Comparison of ENCODE assay signal across 11 mouse cellular contexts in the genomic region with DNA sequence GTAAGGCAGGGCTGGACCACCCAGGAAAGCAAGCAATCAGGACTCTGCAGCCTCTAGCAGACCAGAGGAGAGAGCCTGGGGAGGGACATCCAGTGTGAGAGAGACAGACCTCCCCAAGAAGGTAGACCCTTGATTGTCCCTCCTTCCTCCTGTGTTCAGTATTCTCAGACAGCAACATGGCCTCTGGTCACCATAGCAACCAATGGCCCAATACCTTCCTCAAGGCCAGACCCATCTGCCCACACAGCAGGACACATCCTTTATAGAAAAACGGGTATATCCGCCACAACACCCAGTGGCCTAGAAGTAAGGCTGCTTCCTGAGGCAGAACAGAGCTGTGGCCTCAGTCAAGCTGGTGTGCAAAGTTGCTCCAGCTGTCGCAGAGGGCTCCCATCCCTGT. TPM values are rescaled to one million over a fixed set of nuclear protein-coding genes. Genes with fewer than 3 reads are reported as not detected.
DNase-seq lines count a peak whose midpoint lies in the region; ATAC-seq lines count a peak whose summit lies in the region.
"Had no signal": no experiment of that assay in that cellular context is flagged by ENCODE, and none has a peak within 500 bp of the region (broad histone marks: within the 10 kb centered on the region; RNA-seq: fewer than 3 reads in every experiment).

No protein-coding gene starts in this region.

- no peak overlapping the region for H3K4me3 ChIP-seq in forebrain, embryonic 14.5 days (ENCODE audit: low read depth, low read length)
- no peak overlapping the region for H3K4me3 ChIP-seq in midbrain, embryonic 13.5 days (replicated peaks)
- no peak overlapping the region for H3K4me3 ChIP-seq in kidney, embryonic 15.5 days (replicated peaks)
- no peak overlapping the region for H3K4me3 ChIP-seq in heart, embryonic 12.5 days
- H3K4me3 ChIP-seq: liver, embryonic 15.5 days; midbrain, embryonic 12.5 days had no signal

- peaks cover 24% of the 10 kb centered on the region for H3K4me1 ChIP-seq in forebrain, embryonic 14.5 days (ENCODE audit: control insufficient read depth, insufficient read depth, low read length)
- H3K4me1 ChIP-seq in midbrain, embryonic 13.5 days (replicated peaks), result peaks cover 34% of the 10 kb centered on the region
- H3K4me1 ChIP-seq in kidney, embryonic 15.5 days, result peaks cover 16% of the 10 kb centered on the region
- peaks cover 28% of the 10 kb centered on the region for H3K4me1 ChIP-seq in heart, embryonic 12.5 days (replicated peaks)
- H3K4me1 ChIP-seq: liver, embryonic 15.5 days had no signal

- H3K27ac ChIP-seq in forebrain, embryonic 14.5 days (ENCODE audit: low read depth, low read length), result peak overlapping the region; percentile 35; the same call in 1 of the 2 replicates
- peak overlapping the region; percentile 68 for H3K27ac ChIP-seq in midbrain, embryonic 13.5 days
- H3K27ac ChIP-seq in kidney, embryonic 15.5 days, result no peak overlapping the region
- no peak overlapping the region for H3K27ac ChIP-seq in heart, embryonic 12.5 days (ENCODE audit: poor library complexity, severe bottlenecking)
- H3K27ac ChIP-seq: liver, embryonic 15.5 days; midbrain, embryonic 12.5 days had no signal

- no peak overlapping the region for H3K9ac ChIP-seq in forebrain, embryonic 14.5 days (ENCODE audit: low read length)
- H3K9ac ChIP-seq in midbrain, embryonic 13.5 days (replicated peaks), result no peak overlapping the region
- no peak overlapping the region for H3K9ac ChIP-seq in kidney, embryonic 15.5 days
- H3K9ac ChIP-seq in heart, embryonic 12.5 days, result no peak overlapping the region
- H3K9ac ChIP-seq: liver, embryonic 15.5 days; midbrain, embryonic 12.5 days had no signal

- H3K36me3 ChIP-seq in forebrain, embryonic 14.5 days (ENCODE audit: control insufficient read depth, insufficient read depth, low read length), result no peaks in the 10 kb centered on the region
- H3K36me3 ChIP-seq in midbrain, embryonic 13.5 days, result no peaks in the 10 kb centered on the region
- H3K36me3 ChIP-seq in kidney, embryonic 15.5 days, result no peaks in the 10 kb centered on the region
- no peaks in the 10 kb centered on the region for H3K36me3 ChIP-seq in heart, embryonic 12.5 days
- H3K36me3 ChIP-seq: liver, embryonic 15.5 days; midbrain, embryonic 12.5 days had no signal

- DNase-seq in embryo, embryonic 10 days (ENCODE audit: low spot score), result peak; percentile 51
- DNase-seq in embryo, embryonic 9.5 days (ENCODE audit: extremely low spot score), result no peak
- peak; percentile 90 for DNase-seq in R1 (ENCODE audit: low read depth, low spot score)
- peak; percentile 56 for DNase-seq in forebrain, embryonic 14.5 days (ENCODE audit: low spot score)
- no peak for DNase-seq in spleen, postnatal 14 days (ENCODE audit: low spot score in 2 of 2)
- DNase-seq: thymus, postnatal 4 days had no signal

- 50% methylated on average over 3 of the region's 3 CpGs for WGBS in forebrain, embryonic 14.5 days
- 29% methylated on average over 3 of the region's 3 CpGs for WGBS in midbrain, embryonic 13.5 days
- 64% methylated on average over 3 of the region's 3 CpGs for WGBS in kidney, embryonic 15.5 days
- 61% methylated on average over 3 of the region's 3 CpGs for whole genome bisulfite sequencing in heart, embryonic 12.5 days

- no peaks in the 10 kb centered on the region for H3K9me3 ChIP-seq in forebrain, embryonic 14.5 days (replicated peaks; ENCODE audit: control insufficient read depth, low read length)
- no peaks in the 10 kb centered on the region for H3K9me3 ChIP-seq in midbrain, embryonic 13.5 days
- no peaks in the 10 kb centered on the region for H3K9me3 ChIP-seq in kidney, embryonic 15.5 days (replicated peaks)
- H3K9me3 ChIP-seq in heart, embryonic 12.5 days (replicated peaks), result no peaks in the 10 kb centered on the region
- H3K9me3 ChIP-seq: liver, embryonic 15.5 days; midbrain, embryonic 12.5 days had no signal

- no peaks in the 10 kb centered on the region for H3K27me3 ChIP-seq in forebrain, embryonic 14.5 days (replicated peaks; ENCODE audit: control insufficient read depth, insufficient read depth, low read length)
- no peaks in the 10 kb centered on the region for H3K27me3 ChIP-seq in midbrain, embryonic 13.5 days
- 0 out of 2 replicates have a peak, but pooled peaks cover 6% of the 10 kb centered on the region for H3K27me3 ChIP-seq in kidney, embryonic 15.5 days
- H3K27me3 ChIP-seq in heart, embryonic 12.5 days (replicated peaks), result no peaks in the 10 kb centered on the region
- H3K27me3 ChIP-seq: liver, embryonic 15.5 days had no signal

- H3K4me2 ChIP-seq in forebrain, embryonic 14.5 days (ENCODE audit: low read length), result no peak overlapping the region
- no peak overlapping the region for H3K4me2 ChIP-seq in midbrain, embryonic 13.5 days (replicated peaks)
- H3K4me2 ChIP-seq in kidney, embryonic 15.5 days, result no peak overlapping the region
- H3K4me2 ChIP-seq in heart, embryonic 12.5 days, result no peak overlapping the region
- H3K4me2 ChIP-seq: liver, embryonic 15.5 days; midbrain, embryonic 12.5 days had no signal

- ATAC-seq in forebrain, embryonic 14.5 days, result no peak
- ATAC-seq in midbrain, embryonic 13.5 days, result peak; percentile 56
- no peak for ATAC-seq in kidney, embryonic 15.5 days (replicated peaks; ENCODE audit: low FRiP score)
- no peak for ATAC-seq in heart, embryonic 12.5 days (ENCODE audit: insufficient number of reproducible peaks, low FRiP score)

RNA-seq across cellular contexts. Expression of a gene that starts 23.9 kb away (rescaled TPM):
- 9.1 and 12.9 TPM in 2 replicates for polyA plus RNA-seq in forebrain, embryonic 14.5 days (2014; fragmentation: Nextera tagmentation; extraction: Ambion mirVana)
- polyA plus RNA-seq in midbrain, embryonic 13.5 days (2015; fragmentation: Nextera tagmentation; extraction: Ambion mirVana), result 14.0 and 20.2 TPM in 2 replicates
- 0.35 and 1.1 TPM in 2 replicates for polyA plus RNA-seq in kidney, embryonic 15.5 days (2015; fragmentation: Nextera tagmentation; extraction: Ambion mirVana)
- 0.91 and 1.3 TPM in 2 replicates for polyA plus RNA-seq in heart, embryonic 12.5 days (2016; fragmentation: Nextera tagmentation; extraction: Ambion mirVana)

RNA-seq across cellular contexts. Expression of a gene that starts 34.1 kb away (rescaled TPM):
- 1.4 and 1.9 TPM in 2 replicates for polyA plus RNA-seq in forebrain, embryonic 14.5 days (2014; fragmentation: Nextera tagmentation; extraction: Ambion mirVana)
- polyA plus RNA-seq in midbrain, embryonic 13.5 days (2015; fragmentation: Nextera tagmentation; extraction: Ambion mirVana), result 1.7 and 1.9 TPM in 2 replicates
- polyA plus RNA-seq in kidney, embryonic 15.5 days (2015; fragmentation: Nextera tagmentation; extraction: Ambion mirVana), result 7.8 and 8.3 TPM in 2 replicates
- polyA plus RNA-seq in heart, embryonic 12.5 days (2016; fragmentation: Nextera tagmentation; extraction: Ambion mirVana), result 7.1 and 7.3 TPM in 2 replicates

RNA-seq across cellular contexts. Expression of a gene that starts 40.2 kb away (rescaled TPM):
- 4.9 and 7.0 TPM in 2 replicates for polyA plus RNA-seq in forebrain, embryonic 14.5 days (2014; fragmentation: Nextera tagmentation; extraction: Ambion mirVana)
- 6.3 and 6.6 TPM in 2 replicates for polyA plus RNA-seq in midbrain, embryonic 13.5 days (2015; fragmentation: Nextera tagmentation; extraction: Ambion mirVana)
- 11.1 and 14.1 TPM in 2 replicates for polyA plus RNA-seq in kidney, embryonic 15.5 days (2015; fragmentation: Nextera tagmentation; extraction: Ambion mirVana)
- 15.6 and 16.4 TPM in 2 replicates for polyA plus RNA-seq in heart, embryonic 12.5 days (2016; fragmentation: Nextera tagmentation; extraction: Ambion mirVana)

Comparison
In these comparisons a context has a peak if more than half of its experiments do, and no peak if none do; other contexts are left out.
1. DNase-seq: peak in embryo, embryonic 10 days (single experiment), R1 (single experiment) and forebrain, embryonic 14.5 days (single experiment); none in embryo, embryonic 9.5 days (single experiment) and spleen, postnatal 14 days (0 of 2).
2. H3K27ac ChIP-seq: peak in forebrain, embryonic 14.5 days (single experiment) and midbrain, embryonic 13.5 days (single experiment); none in kidney, embryonic 15.5 days (single experiment) and heart, embryonic 12.5 days (single experiment).